Mouse (Mus musculus): ENCODE data around the gene Cox20. TPM values are rescaled to one million over a fixed set of nuclear protein-coding genes. Genes with fewer than 3 reads are reported as not detected.

The Cox20 gene
- polyA plus RNA-seq, 1 experiment from 2014 or later, result 133 TPM

DNA sequence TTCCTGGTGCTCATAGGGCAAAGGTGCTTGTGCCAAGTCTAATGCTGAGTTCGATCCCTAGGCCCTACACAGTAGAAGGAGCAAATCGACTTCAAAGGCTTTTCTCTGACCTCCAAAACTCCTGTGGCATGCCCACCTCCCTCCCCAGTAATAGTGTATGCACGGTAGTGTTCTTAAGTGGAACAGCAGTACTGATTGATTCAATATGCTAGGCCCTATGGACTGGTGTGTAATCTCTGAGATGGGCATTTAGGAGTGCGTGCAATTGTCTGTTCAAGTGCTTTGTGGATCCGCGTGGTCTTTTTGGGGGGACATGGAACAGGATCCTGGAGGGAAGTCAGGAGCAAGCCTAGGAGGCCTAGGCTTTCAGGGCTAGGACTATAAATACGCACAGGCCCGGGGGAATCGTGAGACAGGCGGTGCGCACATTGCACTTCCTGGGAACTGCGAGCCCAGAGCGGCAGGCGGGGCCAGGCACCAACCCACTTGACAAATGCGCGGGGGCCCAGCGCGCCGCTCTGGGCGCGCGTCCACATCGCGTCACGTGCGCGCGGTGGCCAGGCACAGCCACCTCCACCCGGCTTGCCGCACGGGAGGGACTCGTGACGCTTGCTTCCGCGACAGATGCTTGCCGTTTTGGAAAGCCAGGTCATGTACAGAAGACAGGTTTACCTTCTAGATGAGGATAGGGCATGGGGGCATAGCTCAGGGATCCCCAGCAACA, 49.8 kb downstream of the Cox20 start:
- WGBS, result 1% methylated on average over 36 of the region's 36 CpGs
- H3K27ac ChIP-seq, result peak overlapping the region; percentile 22; the same call in 1 of the 2 replicates
- peak; percentile 91 for ATAC-seq (ENCODE audit: low FRiP score, low read depth)
- peak overlapping the region; percentile 62 for H3K9ac ChIP-seq
- no peaks in the 10 kb centered on the region for H3K9me3 ChIP-seq
- H3K27me3 ChIP-seq, result no peaks in the 10 kb centered on the region
- no peaks in the 10 kb centered on the region for H3K36me3 ChIP-seq
- peaks cover 5% of the 10 kb centered on the region for H3K4me1 ChIP-seq
- H3K4me2 ChIP-seq (replicated peaks), result peak overlapping the region; percentile 80
- peak overlapping the region; percentile 49 for H3K4me3 ChIP-seq

DNA sequence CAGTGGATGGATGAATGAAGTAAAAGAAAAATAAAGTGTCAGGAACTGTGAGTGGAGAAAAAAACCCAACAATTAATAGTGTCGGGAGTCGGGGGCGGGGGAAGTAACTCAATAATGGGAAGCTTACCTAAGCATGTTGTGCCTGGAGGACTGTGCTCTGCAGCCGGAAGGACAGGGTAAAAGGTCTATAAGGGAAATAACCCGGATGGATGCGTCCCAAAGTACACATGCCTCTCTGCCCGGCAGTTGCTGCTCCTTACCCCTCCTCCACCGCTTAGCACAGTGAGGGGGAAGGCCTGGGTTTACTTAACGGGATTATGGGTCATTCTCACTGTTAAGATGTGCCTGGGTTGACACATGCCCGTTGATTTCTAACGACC, 50.3 kb downstream of the Cox20 start:
- Histone ChIP-seq H3K9me3 (no peaks in the 10 kb centered on the region), H3K4me1 (peaks cover 5% of the 10 kb centered on the region)

More for the DNA sequence above, 50.3 kb downstream of the Cox20 start:
- H3K4me2 ChIP-seq (replicated peaks), result peak overlapping the region; percentile 80
- peak; percentile 76 for ATAC-seq (ENCODE audit: low FRiP score, low read depth)
- 1% methylated on average over 11 of the region's 11 CpGs for WGBS
- peak overlapping the region; percentile 62 for H3K9ac ChIP-seq
- no peaks in the 10 kb centered on the region for H3K36me3 ChIP-seq
- peak overlapping the region; percentile 49 for H3K4me3 ChIP-seq
- H3K27me3 ChIP-seq, result no peaks in the 10 kb centered on the region
- no peak overlapping the region for H3K27ac ChIP-seq

Small RNA genes within 50 kb of the gene (microRNA-seq; reads per million reads assigned to microRNA genes)
- gene Gm27458, result not detected

Other genes with a start within 250 kb of the Cox20 start
- gene Desi2, start 131.7 kb upstream of the Cox20 start, polyA plus RNA-seq (2015; fragmentation: Nextera tagmentation; extraction: Ambion mirVana), result 23.9 and 24.6 TPM in 2 replicates
- gene Hnrnpu, start 18.7 kb downstream of the Cox20 start, polyA plus RNA-seq (2015; fragmentation: Nextera tagmentation; extraction: Ambion mirVana), result 344 TPM in 2 replicates
- 4.8 and 4.9 TPM in 2 replicates for gene Efcab2, start 87.0 kb downstream of the Cox20 start, polyA plus RNA-seq (2015; fragmentation: Nextera tagmentation; extraction: Ambion mirVana)
- gene Kif26b, start 210.0 kb downstream of the Cox20 start, polyA plus RNA-seq (2015; fragmentation: Nextera tagmentation; extraction: Ambion mirVana), result 12.0 and 13.3 TPM in 2 replicates

Measured in limb, embryonic 13.5 days (tissue).